Mouse (Mus musculus) mouse embryonic stem cell (cell line): Measurements from ENCODE around the gene 1700025G04Rik.

Source experiments
- in situ Hi-C, 2 experiments: fragments of 300-500 bp; cut with MboI; formaldehyde crosslinking; loops; 1 replicate in 1 of 2; 3 replicates in 1 of 2; pipeline ENCODE4 v1.14.3; 2019 to 2020; ENCODE audit warnings: low sequenced_read_pairs in 2 of 2, low pct_unique_long_range_greater_than_20kb in 1 of 2, mixed read lengths in 1 of 2; ENCODE audit not compliant: unreplicated experiment in 1 of 2

1700025G04Rik gene

DNA sequence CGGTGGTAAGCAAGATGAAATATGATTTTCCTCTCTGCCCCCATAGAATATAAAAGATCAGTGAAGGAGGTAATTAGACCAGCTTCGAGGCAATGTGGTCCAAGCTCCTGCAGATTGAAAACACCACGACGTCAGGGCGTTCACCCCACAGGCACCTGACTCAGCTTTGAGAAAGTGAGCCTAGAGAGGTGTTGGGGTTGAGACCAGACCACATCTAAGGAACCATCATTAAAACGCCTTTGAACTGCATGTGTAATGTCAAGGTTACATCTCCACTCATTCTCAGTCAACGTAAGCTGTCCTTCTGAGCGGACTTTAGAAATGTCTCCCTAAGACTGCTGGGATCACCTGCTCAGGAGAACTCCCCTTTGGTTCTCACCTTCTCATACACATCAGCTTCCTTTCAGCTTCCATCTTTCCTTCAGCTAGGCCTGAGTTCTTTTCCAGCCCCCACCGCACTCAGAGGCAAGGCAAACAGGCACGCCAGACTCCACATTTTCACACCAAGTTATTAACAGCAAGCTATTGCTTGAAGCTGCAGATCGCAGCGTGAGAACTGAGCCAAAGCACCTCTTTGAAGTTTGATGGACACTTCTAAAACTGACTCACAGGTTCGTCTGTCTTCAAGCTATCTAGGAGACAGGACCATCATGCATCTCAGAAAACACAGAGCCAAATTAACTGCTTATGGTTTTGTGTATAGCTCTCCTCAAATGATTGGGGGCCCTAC lies 79.5 kb downstream of the 1700025G04Rik start:
- in situ Hi-C loops, result no loop called here

DNA sequence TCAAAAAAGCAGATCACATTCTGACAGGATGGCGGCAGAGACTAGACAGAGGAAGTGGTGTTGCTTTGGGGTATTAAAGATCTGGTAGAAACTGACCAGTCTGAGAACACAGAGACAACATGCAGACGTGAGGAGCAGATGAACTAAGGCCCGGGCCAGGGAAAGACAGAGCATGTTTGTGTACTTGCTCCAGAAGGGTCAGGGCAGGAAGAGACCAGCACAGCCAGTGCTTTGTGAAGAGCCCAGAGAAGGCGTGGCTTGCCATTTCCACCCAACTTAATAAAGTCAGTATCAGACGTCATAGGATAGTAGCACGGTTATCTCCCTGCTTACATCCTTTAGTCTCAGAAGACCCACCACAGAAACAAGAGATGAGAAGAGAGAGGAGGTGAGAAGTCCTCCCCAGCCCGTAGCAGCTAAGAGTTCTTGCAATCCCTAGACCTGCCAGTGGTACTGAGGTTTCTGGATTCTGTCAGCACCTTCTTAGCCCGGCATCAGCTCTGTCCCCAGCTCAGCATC lies 81.4 kb downstream of the 1700025G04Rik start:
- in situ Hi-C loops, result no loop called here

DNA sequence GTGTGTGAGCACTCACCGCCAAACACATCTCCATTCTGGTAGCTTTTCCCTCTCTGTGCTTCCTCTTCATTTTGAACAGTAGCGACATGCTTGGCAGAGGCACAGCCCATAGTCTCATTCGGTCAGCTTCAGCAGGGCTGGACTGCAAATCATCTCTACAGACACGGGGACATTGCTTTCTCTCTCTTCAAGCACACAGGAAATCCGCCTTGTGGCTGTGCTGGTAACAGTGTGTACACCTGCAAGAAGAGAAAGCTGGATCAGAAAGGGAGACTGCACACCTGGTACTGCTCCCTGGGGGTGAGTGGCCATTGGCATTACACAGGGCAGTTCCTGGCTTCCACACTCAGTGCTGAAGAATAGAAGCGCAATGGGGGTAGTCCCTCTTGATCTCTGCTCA lies 83.4 kb downstream of the 1700025G04Rik start:
- in situ Hi-C loops, result no loop called here

DNA sequence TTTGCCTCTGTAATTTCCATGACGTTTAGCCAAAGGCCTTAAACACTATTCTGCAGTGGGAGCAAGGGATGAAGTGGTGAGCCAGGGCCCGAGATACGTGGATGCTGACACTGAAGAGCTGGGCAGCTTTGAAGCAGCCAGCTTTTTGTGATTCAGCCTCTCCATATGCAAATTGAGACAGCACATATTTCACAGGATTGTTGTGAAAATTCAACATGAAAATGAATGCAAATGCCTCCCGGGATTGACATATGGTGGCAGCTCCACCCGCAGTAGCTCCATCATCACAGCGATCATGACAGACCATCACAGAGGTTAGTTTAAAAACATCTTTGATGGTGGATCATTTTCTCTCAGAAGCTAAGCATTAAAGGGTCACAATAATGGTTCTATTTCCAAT lies 85.4 kb downstream of the 1700025G04Rik start:
- in situ Hi-C loops, result no loop called here

DNA sequence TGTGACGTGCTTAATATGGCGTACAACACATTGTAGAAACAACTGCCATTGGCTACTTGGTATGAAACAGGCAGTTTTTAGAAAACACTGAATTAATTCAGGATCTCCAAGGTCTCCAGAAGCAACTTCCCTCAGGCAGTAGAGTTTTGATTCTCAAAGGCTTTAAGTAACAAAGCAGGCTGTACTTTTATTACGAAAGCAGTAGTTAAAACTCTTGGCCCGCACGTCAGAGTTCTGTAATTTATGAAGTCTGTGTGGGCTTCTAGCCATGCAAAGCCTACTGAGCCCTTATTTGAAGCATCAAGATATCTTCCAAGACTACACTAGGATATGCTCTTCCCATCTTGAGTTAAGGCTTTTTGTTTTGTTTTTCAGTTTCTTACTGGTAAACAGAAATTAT lies 89.5 kb downstream of the 1700025G04Rik start:
- in situ Hi-C loops, result no loop called here

DNA sequence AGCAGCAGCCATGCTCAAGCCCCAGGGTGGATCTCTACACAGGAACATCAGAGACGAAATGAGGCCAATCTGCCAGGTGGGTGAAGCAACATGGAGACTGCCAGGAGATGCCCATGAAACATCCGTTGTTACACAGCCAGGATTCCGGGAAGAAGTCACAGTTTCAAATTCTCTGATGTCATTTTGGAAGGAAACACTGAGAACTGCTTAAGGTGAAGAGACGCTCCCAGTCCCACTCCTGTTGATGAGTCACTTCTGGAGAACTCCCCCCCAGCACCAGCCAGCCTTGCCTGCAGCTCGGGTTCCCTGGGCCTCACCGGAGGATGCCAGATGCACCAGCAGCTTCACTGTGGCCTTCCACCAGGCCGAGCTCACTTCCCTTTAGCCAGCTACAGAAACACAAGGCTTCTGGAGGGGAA lies 90.5 kb downstream of the 1700025G04Rik start:
- in situ Hi-C loops, result no loop called here

DNA sequence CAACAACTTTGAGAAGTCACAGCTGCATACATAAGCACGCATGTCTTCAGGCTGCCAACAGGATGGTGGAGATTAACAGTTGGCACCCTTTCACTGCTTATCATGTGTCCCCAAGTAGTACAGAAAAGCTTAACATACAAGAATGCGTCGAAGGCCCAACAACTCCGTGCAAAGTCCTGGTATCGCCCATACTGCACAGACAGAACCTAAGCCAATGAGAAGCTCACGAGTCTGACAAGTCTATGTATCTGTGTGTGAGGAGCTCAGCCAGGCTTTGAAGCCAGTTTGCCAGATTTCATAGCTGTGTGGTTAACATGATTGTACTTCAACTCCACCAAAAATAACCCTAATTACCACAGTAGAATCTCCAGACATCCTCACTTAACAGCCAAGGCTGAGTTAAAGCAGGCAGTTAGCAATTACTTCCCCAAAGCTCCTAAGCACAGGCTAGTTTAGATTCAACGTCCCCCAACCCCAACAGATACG lies 91.2 kb downstream of the 1700025G04Rik start:
- in situ Hi-C loops, result no loop called here

DNA sequence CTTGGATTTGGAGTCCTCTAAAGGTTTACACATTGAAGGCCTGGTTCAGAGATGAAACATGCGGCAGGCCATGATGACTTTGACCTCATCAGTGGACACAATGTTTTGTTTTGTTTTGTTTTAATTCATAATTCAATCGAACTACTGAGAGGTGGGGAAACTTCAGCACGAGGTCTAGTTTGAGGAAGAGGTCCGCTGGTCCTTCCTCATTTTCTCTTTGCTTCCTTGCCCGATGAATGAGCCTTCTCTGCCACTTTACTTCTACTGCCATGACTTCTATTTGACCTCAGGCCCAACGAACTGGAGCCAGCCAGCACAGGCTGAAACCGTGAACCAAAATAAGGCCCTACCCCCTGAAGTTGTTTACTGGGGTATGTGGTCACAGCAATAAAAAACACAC lies 92.3 kb downstream of the 1700025G04Rik start:
- in situ Hi-C loops, result no loop called here

DNA sequence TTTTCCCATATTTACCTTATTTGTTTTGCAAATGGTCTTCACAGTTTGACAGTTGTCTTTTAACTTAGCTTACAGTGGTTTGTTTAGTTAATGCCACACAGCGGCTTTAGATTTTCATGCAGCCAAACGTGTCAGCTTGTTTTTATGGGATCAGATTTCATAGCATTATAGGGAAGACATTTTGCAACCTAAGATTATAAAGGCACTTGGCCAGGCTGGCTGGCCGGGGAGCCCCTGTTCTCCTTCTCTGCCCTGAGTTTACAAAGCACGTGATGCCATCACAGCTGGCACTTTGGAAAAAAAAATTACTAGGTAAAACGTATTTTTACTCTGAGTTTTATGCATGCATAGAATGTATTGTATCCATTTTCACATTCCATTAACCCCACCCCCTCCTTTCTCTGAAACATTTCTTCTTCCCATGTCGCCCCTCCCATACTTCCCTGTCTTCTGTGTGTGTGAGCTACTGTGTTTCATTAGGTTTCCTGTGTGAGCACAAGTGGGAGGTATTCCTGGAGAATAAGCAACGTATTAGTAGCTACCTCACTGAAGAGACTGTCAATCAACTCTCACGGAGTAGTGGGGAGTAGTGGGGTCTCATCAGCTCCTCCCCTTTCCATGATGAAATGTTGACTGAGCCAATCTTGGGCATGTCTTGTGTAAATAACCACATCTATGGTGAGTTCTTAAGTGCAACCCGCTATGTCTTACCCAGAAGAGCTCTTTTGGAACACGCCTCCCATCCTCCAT lies 93.8 kb downstream of the 1700025G04Rik start:
- in situ Hi-C loops, result no loop called here

DNA sequence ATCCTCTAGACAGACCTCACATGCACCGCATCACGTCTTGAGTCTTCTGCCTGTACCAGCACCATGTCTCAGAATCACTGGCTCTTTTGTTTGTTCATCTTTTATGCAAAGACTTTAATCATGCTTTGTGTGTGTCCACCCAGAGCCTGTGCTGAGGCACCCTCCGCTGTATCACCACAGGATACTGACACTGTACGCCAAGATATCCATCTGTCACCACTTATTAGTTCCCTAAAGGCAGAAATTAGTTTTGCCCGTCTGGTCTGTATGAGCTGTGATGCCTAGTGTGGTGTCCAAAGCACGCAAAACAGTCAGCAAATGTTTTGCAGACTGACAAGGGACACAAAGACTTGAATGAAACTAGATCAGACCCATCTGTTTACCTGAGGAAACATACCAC lies 95.7 kb downstream of the 1700025G04Rik start:
- in situ Hi-C loops, result no loop called here

DNA sequence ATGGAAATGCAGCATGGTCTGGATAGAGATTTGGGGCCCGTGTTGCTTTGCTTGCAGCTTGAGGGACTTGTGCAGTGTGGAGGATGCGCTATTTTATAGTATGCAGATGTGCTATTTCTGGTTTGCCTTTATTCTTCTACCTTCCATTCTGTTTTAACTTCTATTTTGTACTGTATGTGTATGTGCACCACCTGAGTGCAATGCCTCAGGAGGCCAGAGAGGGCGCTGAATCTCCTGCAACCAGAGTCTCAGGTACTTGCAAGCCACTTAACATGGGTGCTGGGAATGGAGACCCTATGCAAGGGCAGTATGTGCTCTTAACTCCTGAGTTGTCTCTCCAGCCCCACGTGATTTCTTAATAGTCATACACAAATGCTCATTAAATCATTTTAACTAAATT lies 98.4 kb downstream of the 1700025G04Rik start:
- in situ Hi-C loops, result no loop called here

DNA sequence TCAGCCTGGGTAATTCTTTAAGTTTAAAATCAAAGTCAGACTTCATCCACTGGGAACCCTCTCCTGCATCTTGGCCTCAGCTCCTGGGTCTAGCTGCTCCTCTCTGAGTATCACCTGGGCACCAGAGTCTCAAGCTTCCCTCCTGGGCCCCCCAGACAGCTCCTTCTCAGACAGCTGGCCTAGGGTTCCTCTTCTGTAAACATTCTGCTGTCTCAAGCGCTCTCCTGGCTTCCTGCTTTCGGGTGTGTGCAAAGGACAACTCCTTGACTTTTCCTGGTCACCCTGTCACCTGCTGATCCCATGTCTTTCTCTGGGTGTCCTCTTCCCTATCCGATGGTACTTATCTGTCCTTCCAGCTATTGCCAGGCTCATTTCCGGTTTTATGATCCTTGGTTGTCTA lies 99.3 kb downstream of the 1700025G04Rik start:
- in situ Hi-C loops, result no loop called here

DNA sequence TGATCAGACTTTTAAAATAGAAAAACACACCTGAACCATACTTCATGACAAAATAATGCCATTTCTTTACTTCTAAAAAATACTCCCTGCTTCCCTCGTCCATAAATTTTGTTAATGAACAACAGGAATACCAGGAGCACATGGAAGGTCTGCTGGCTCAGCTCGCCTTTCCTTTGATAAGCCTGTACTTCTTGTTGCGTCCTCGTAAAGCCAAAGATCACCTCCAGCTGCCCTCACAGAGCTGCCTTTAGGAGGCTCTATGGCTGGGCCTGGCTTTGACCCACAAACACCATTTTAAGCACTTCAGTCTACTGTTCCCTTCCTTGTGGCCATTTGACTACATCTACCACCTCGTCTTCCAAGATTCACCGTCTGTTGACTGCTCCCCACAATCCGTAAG lies 101.2 kb downstream of the 1700025G04Rik start:
- in situ Hi-C loops, result no loop called here

DNA sequence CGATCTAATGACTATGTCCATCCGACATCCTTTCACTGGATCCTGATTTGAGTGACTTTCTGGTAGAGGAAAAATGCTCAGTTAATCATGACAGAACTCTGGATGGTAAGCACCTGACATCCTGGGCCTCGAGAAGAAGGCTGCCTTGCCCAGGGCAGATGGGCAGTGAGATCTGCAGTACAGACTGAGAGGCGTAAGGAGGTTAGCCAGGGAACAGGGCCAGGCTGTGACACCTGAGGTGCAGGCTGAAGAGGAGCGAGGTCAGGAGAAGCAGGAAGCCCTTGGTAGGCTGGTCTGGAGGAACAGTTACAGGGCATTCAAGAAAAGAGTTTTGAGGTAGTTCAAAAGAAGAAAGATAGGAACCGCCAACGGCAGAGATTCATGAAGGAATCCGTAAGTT lies 101.9 kb downstream of the 1700025G04Rik start:
- in situ Hi-C loops, result no loop called here

DNA sequence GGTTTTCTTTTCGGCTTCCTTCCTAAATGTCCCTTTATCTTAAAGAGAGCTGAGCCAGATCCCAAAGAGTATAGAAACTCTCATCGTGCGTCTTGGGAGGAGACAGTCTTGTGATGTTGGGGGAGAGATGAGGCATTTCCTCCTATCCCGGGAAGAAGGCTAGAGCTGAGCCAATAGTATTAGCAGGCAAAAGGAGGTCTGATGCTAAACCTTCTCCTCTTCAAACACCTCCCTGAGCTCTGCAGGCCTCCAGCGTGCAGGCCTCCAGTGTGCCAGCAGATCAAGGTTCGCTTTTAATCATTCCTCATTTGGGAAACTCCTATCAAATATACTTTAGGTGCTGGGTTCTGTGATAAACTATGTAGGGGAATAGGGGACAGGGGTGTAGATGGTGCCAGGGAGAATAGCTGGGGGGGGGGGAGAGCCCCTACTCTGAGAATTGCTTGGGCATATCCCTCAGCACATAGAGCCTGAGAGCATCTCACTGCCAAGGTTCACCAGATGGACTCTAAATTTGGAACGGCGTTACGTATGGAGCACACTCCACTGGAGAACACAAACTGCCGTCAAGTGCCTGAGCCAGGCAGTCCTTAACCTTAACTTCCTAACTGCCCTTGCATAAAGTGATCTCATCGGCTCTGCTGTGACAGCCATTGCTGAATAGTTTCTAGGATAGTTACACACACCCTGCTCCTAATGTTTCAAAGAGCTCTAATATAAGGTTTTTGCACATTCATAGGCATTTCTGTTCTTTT lies 103.7 kb downstream of the 1700025G04Rik start:
- in situ Hi-C loops, result no loop called here

DNA sequence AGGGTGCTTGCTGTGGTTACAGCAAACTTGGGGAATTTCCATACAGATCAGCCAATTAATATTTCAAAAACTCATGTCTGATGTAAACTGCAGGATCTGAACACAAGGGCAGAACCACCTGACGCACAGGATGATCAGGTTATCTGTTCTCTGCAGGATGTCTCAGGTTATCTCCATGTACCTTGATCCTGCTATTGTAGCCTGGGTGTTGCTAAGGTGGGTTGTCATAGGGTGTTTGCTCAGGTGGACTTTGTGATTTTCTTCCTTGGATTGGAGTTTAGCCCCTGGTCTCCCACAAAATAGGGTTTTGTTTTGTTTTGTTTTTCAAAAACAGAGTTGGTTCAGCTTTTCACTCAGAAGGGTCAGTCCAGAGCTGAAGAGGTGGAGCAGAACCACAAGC lies 104.9 kb downstream of the 1700025G04Rik start:
- in situ Hi-C loops, result no loop called here

DNA sequence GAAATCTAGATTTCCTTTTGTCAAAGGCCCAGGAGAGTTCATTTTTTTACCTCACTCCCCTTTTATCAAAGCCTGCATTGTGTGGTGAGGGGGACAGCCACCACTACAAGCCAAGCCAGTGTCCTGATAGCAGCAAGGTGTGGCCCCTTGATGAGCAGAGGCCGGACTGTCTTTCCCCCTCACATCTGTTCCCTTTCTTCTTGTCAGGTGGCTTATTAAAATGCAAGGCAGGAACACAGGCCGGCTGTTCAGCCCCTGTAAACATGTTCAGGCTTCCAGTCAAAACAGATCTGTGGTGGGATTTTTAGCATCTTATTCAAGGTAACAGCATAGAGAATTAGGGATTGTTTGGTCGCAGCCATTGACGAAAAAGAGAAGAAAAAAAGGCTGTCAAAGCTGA lies 105.9 kb downstream of the 1700025G04Rik start:
- in situ Hi-C loops, result no loop called here

DNA sequence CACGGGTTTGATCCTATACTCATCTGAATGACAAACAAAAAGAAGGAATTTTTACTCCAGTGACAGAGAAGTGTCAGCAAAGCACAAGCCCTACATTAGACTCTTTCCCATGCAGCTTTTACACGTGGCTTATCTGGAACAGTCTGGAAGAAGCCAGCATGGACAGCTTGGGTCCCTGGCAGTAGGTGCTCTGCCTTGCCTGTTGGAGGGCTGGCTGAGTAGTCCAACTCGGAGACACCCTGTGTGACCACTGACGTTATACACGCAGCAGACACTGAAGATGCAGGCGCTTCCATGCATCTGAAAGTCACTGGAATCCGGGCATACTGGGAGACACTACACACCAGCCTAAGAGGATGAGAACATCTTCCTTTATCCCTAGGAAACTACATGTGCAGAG lies 109.4 kb downstream of the 1700025G04Rik start:
- in situ Hi-C loops, result no loop called here

DNA sequence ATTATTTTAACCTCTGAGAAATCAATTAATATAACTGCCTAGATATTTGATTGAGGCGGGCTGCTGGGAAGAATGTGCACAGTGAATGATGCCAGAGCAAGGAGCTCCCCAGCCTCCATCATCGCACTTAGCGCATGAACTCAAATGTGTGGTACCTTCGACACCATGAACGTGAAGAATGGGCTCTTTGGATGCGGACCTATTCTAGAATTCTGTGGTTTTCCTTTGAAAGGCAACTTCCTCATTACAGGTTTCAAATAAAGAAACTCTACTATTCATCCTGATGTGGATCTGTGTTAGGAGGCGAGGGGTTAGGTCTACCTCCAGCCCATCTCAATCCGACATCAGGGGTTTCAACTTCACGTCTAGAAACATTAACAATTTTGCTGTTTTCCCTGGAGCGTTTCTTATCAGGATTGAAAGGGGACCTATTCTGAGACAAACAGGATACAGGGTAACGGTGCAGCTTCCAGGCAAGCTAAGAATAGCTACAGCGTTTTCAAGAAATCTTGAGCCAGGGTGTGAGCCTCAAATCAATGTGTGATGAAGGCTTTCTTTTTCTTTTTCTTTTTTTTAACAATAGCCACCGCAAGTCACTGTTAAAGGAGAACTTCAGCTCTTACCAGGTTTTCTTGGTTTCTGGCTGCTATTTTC lies 110.0 kb downstream of the 1700025G04Rik start:
- in situ Hi-C loops, result no loop called here
